Mouse (Mus musculus) limb, embryonic 12.5 days (tissue): ENCODE results near the gene Phf13. TPM values are rescaled to one million over a fixed set of nuclear protein-coding genes. Genes with fewer than 3 reads are reported as not detected.
"Not testable (repeated sequence)": the region's sequence is repeated elsewhere in the genome, so short reads cannot be mapped to it uniquely, and the experiment has no call there.

Source experiments
- ATAC-seq: fragments of 200-750 bp; cut with Nextera tagmentation; 2 replicates; pipeline ENCODE4 v1.8.0; 2017; ENCODE audit warnings: low read depth, moderate TSS enrichment; ENCODE audit not compliant: insufficient number of reproducible peaks, insufficient read depth, low FRiP score, low TSS enrichment
- H3K27ac ChIP-seq: fragments of 300-500 bp; sonication (generic); 2 replicates; pipeline ENCODE4 v1.5.1; 2016; ENCODE audit warnings: mild to moderate bottlenecking, moderate library complexity
- H3K27me3 ChIP-seq: fragments of 300-500 bp; sonication (generic); 2 replicates; pipeline ENCODE4 v1.6.1; 2016; ENCODE audit warnings: mild to moderate bottlenecking, moderate library complexity
- H3K36me3 ChIP-seq: fragments of 300-500 bp; sonication (generic); 2 replicates; pipeline ENCODE4 v1.6.1; 2016; ENCODE audit warnings: mild to moderate bottlenecking, moderate library complexity
- H3K4me1 ChIP-seq: fragments of 300-500 bp; sonication (generic); replicated peaks from 2 replicates; pipeline ENCODE4 v1.6.1; 2016
- H3K4me2 ChIP-seq: fragments of 300-500 bp; sonication (generic); 2 replicates; pipeline ENCODE4 v1.6.1; 2016; ENCODE audit warnings: mild to moderate bottlenecking, moderate library complexity
- H3K4me3 ChIP-seq: fragments of 300-500 bp; sonication (generic); replicated peaks from 2 replicates; pipeline ENCODE4 v1.5.1; 2016; ENCODE audit warnings: mild to moderate bottlenecking
- H3K9ac ChIP-seq: fragments of 300-500 bp; sonication (generic); replicated peaks from 2 replicates; pipeline ENCODE4 v1.6.1; 2016; ENCODE audit warnings: mild to moderate bottlenecking, moderate library complexity
- H3K9me3 ChIP-seq: fragments of 300-500 bp; sonication (generic); 2 replicates; pipeline ENCODE4 v1.6.1; 2016; ENCODE audit warnings: mild to moderate bottlenecking, moderate library complexity
- WGBS: fragments of 180-500 bp; shearing (Covaris S2); methylation state at CpG from one replicate; pipeline ENCODE4 v1.1.7; 2016; 5-methylcytosine and 5-hydroxymethylcytosine counted together
- polyA plus RNA-seq: library from polyadenylated mRNA; unstranded; fragments of >200 nt; fragmentation: Nextera tagmentation; extraction: Ambion mirVana; gene quantifications from 2 replicates; pipeline ENCODE4 v1.2.1, GENCODE M21; 2016

Gene Phf13
- 41.8 and 43.6 TPM in 2 replicates for polyA plus RNA-seq

- no peaks in the 10 kb centered on the region for H3K27me3 ChIP-seq
- peak within 1 kb of the TSS; percentile 77 for H3K4me2 ChIP-seq
- H3K9ac ChIP-seq = peak within 1 kb of the TSS; percentile 97
- under 1% methylated on average over 88 of the region's 94 CpGs for WGBS
- H3K36me3 ChIP-seq = peaks cover 24% of the 10 kb centered on the region
- H3K27ac ChIP-seq = peak within 1 kb of the TSS; percentile 89
- peak within 1 kb of the TSS; percentile 98 for H3K4me3 ChIP-seq
- peaks cover 36% of the 10 kb centered on the region for H3K4me1 ChIP-seq
- no peaks in the 10 kb centered on the region for H3K9me3 ChIP-seq
- peak; percentile 96 for ATAC-seq
These were observed at the start of gene Phf13 for GRCm38 (mm10) chr4:151996173-151996950. Gene Phf13 (minus strand): TSS chr4:151996258.

GRCm38 (mm10) chr4:152044609-152045008 lies 48.6 kb upstream of the Phf13 start:
- Histone ChIP-seq H3K36me3 (peaks cover 87% of the 10 kb centered on the region), H3K27ac (no peak overlapping the region), H3K9me3 (no peaks in the 10 kb centered on the region), H3K27me3 (no peaks in the 10 kb centered on the region), H3K4me1 (peaks cover 8% of the 10 kb centered on the region), H3K4me3 (no peak overlapping the region), H3K4me2 (no peak overlapping the region), H3K9ac (no peak overlapping the region)
- ATAC-seq = no peak
- 71% methylated on average over 6 of the region's 6 CpGs for WGBS

GRCm38 (mm10) chr4:152043171-152043570 lies 47.1 kb upstream of the Phf13 start:
- no peaks in the 10 kb centered on the region for H3K9me3 ChIP-seq
- H3K9ac ChIP-seq = no peak overlapping the region
- no peak for ATAC-seq
- no peak overlapping the region for H3K4me3 ChIP-seq
- 86% methylated on average over 3 of the region's 3 CpGs for WGBS
- peaks cover 13% of the 10 kb centered on the region for H3K4me1 ChIP-seq
- no peak overlapping the region for H3K27ac ChIP-seq
- H3K27me3 ChIP-seq = no peaks in the 10 kb centered on the region
- H3K4me2 ChIP-seq = no peak overlapping the region
- H3K36me3 ChIP-seq = peaks cover 73% of the 10 kb centered on the region

- peaks cover 13% of the 10 kb centered on the region for H3K4me1 ChIP-seq
- ATAC-seq = no peak
- H3K27me3 ChIP-seq = no peaks in the 10 kb centered on the region
- H3K27ac ChIP-seq = no peak overlapping the region
- H3K9ac ChIP-seq = no peak overlapping the region
- no peaks in the 10 kb centered on the region for H3K9me3 ChIP-seq
- H3K4me3 ChIP-seq = no peak overlapping the region
- no peak overlapping the region for H3K4me2 ChIP-seq
- H3K36me3 ChIP-seq = peaks cover 62% of the 10 kb centered on the region
- 97% methylated on average over 22 of the region's 22 CpGs for WGBS
These were observed 46.0 kb upstream of the Phf13 start for GRCm38 (mm10) chr4:152041924-152042641.

- WGBS = 5% methylated on average over 25 of the region's 25 CpGs
- no peak for ATAC-seq
- peak overlapping the region; percentile 17; the same call in 1 of the 2 replicates for H3K27ac ChIP-seq
These were observed 43.8 kb upstream of the Phf13 start for GRCm38 (mm10) chr4:152039831-152040310.

GRCm38 (mm10) chr4:152038985-152039830 lies 43.1 kb upstream of the Phf13 start, which contains the start of gene Nol9:
Gene Nol9 (plus strand): TSS chr4:152039321.
- under 1% methylated on average over 86 of the region's 86 CpGs for WGBS
- ATAC-seq = peak; percentile 71
- no peaks in the 10 kb centered on the region for H3K27me3 ChIP-seq
- H3K27ac ChIP-seq = peak within 1 kb of the TSS; percentile 56; the same call in 1 of the 2 replicates
- peak within 1 kb of the TSS; percentile 95 for H3K4me2 ChIP-seq
- H3K9me3 ChIP-seq = no peaks in the 10 kb centered on the region
- peak within 1 kb of the TSS; percentile 88 for H3K9ac ChIP-seq
- peak within 1 kb of the TSS; percentile 100 for H3K4me3 ChIP-seq
- peaks cover 34% of the 10 kb centered on the region for H3K36me3 ChIP-seq
- peaks cover 13% of the 10 kb centered on the region for H3K4me1 ChIP-seq

More at GRCm38 (mm10) chr4:152039831-152040310, 43.8 kb upstream of the Phf13 start:
- Histone ChIP-seq H3K4me1 (peaks cover 13% of the 10 kb centered on the region), H3K36me3 (peaks cover 40% of the 10 kb centered on the region), H3K27me3 (no peaks in the 10 kb centered on the region), H3K4me2 (peak overlapping the region; percentile 95), H3K4me3 (peak overlapping the region; percentile 100), H3K9me3 (no peaks in the 10 kb centered on the region), H3K9ac (peak overlapping the region; percentile 88)

GRCm38 (mm10) chr4:152038225-152038984 lies 42.3 kb upstream of the Phf13 start, which contains the start of gene Tas1r1:
Gene Tas1r1 (minus strand): TSS chr4:152038568.
- Histone ChIP-seq H3K4me2 (peak within 1 kb of the TSS; percentile 95), H3K9me3 (no peaks in the 10 kb centered on the region), H3K27me3 (no peaks in the 10 kb centered on the region), H3K9ac (peak within 1 kb of the TSS; percentile 88), H3K4me3 (peak within 1 kb of the TSS; percentile 100), H3K27ac (peak within 1 kb of the TSS; percentile 56; the same call in 1 of the 2 replicates), H3K4me1 (peaks cover 13% of the 10 kb centered on the region), H3K36me3 (peaks cover 26% of the 10 kb centered on the region)
- ATAC-seq = peak; percentile 56; the same call in 1 of the 2 replicates
- 45% methylated on average over 10 of the region's 10 CpGs for WGBS

- H3K4me3 ChIP-seq, ATAC-seq, H3K4me2 ChIP-seq, H3K27ac ChIP-seq, H3K9me3 ChIP-seq, H3K9ac ChIP-seq, H3K36me3 ChIP-seq, H3K27me3 ChIP-seq: not testable (repeated sequence)
- 91% methylated on average over 6 of the region's 6 CpGs for WGBS
- H3K4me1 ChIP-seq = peaks cover 13% of the 10 kb centered on the region
These were observed 40.4 kb upstream of the Phf13 start for GRCm38 (mm10) chr4:152036464-152036863.

GRCm38 (mm10) chr4:152032922-152033321 lies 36.9 kb upstream of the Phf13 start:
- H3K4me1 ChIP-seq = peaks cover 10% of the 10 kb centered on the region
- no peak overlapping the region for H3K4me3 ChIP-seq
- no peaks in the 10 kb centered on the region for H3K36me3 ChIP-seq
- H3K4me2 ChIP-seq = no peak overlapping the region
- H3K9me3 ChIP-seq = no peaks in the 10 kb centered on the region
- H3K27me3 ChIP-seq = peaks cover 7% of the 10 kb centered on the region; the same call in 1 of the 2 replicates
- 89% methylated on average over 13 of the region's 13 CpGs for WGBS
- ATAC-seq = no peak
- H3K27ac ChIP-seq = no peak overlapping the region
- H3K9ac ChIP-seq = no peak overlapping the region

- Histone ChIP-seq H3K4me3 (no peak overlapping the region), H3K4me2 (no peak overlapping the region), H3K27ac (no peak overlapping the region), H3K9ac (no peak overlapping the region; the same call in 1 of the 2 replicates), H3K36me3 (peaks cover 10% of the 10 kb centered on the region), H3K9me3 (no peaks in the 10 kb centered on the region), H3K4me1 (peaks cover 31% of the 10 kb centered on the region), H3K27me3 (peaks cover 7% of the 10 kb centered on the region; the same call in 1 of the 2 replicates)
- no peak for ATAC-seq
- WGBS = 77% methylated on average over 4 of the region's 4 CpGs
These were observed 33.9 kb upstream of the Phf13 start for GRCm38 (mm10) chr4:152029997-152030396.
